Mouse (Mus musculus) frontal cortex, postnatal 25 days (tissue): ENCODE data around the gene Fam92b.

ENCODE experiments used
- DNase-seq, 2 experiments: peaks; one replicate each; pipeline ENCODE4 v3.0.0; 2022; ENCODE audit warnings: low spot score in 2 of 2

Fam92b gene

GRCm38 (mm10) chr8:120177318-120178123 is at the start of gene Fam92b:
TSS of gene Fam92b (minus strand) at chr8:120177466.
- no peak for DNase-seq

GRCm38 (mm10) chr8:120225421-120226151 is 48.3 kb upstream of the Fam92b start:
- DNase-seq, result peak in 1 of 2 experiments; percentile 66

- no peak for DNase-seq
These were observed 47.5 kb upstream of the Fam92b start for GRCm38 (mm10) chr8:120224521-120225420.

- no peak for DNase-seq
These were observed 45.3 kb upstream of the Fam92b start for GRCm38 (mm10) chr8:120222548-120222947.

- DNase-seq, result no peak
These were observed 39.9 kb upstream of the Fam92b start for GRCm38 (mm10) chr8:120216855-120217830.

- no peak for DNase-seq
These were observed 38.3 kb upstream of the Fam92b start for GRCm38 (mm10) chr8:120215416-120216141.

- DNase-seq, result no peak
These were observed 36.7 kb upstream of the Fam92b start for GRCm38 (mm10) chr8:120213939-120214338.

- no peak for DNase-seq
These were observed 36.0 kb upstream of the Fam92b start for GRCm38 (mm10) chr8:120213229-120213628.

GRCm38 (mm10) chr8:120212596-120212995 is 35.3 kb upstream of the Fam92b start:
- DNase-seq, result no peak

GRCm38 (mm10) chr8:120211345-120211744 is 34.1 kb upstream of the Fam92b start:
- no peak for DNase-seq

GRCm38 (mm10) chr8:120208113-120208512 is 30.8 kb upstream of the Fam92b start:
- no peak for DNase-seq

- no peak for DNase-seq
These were observed 30.1 kb upstream of the Fam92b start for GRCm38 (mm10) chr8:120207364-120207763.

- no peak for DNase-seq
These were observed 28.6 kb upstream of the Fam92b start for GRCm38 (mm10) chr8:120205916-120206315.

GRCm38 (mm10) chr8:120204736-120205360 is 27.6 kb upstream of the Fam92b start:
- DNase-seq, result no peak

GRCm38 (mm10) chr8:120202546-120202945 is 25.3 kb upstream of the Fam92b start:
- no peak for DNase-seq

- no peak for DNase-seq
These were observed 24.1 kb upstream of the Fam92b start for GRCm38 (mm10) chr8:120201351-120201750.

GRCm38 (mm10) chr8:120192118-120192517 is 14.9 kb upstream of the Fam92b start:
- DNase-seq, result no peak

GRCm38 (mm10) chr8:120191633-120192032 is 14.4 kb upstream of the Fam92b start:
- DNase-seq, result no peak

- peak; percentile 51 to 80 for DNase-seq
These were observed 13.6 kb upstream of the Fam92b start for GRCm38 (mm10) chr8:120190810-120191413.
